ENCODE assay signal across 12 mouse cellular contexts in the genomic region with DNA sequence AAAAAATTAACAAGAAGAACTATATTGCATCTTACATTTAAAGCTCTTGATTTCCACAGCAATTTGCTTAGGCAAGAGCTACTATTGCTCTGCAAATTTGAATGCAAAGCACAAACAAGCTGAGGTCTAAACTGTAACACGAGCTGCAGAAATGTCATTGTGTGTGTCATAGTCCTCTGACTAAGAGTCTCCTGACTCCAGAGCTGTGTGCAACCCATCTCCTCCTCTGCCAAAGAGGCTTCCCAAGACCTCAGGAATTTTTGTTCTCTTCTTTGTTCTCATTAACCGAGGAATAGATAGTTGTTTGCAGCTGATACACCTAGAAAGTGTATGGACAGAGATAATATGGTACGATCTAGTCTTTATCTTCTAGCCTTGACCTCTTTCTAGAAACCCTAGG. TPM values are rescaled to one million over a fixed set of nuclear protein-coding genes. Genes with fewer than 3 reads are reported as not detected.
DNase-seq lines count a peak whose midpoint lies in the region; ATAC-seq and TF ChIP-seq lines count a peak whose summit lies in the region.
"Had no signal": no experiment of that assay in that cellular context is flagged by ENCODE, and none has a peak within 500 bp of the region (broad histone marks: within the 10 kb centered on the region; RNA-seq: fewer than 3 reads in every experiment).

No protein-coding gene starts in this region.

- no peak overlapping the region for H3K27ac ChIP-seq in heart, embryonic 15.5 days
- H3K27ac ChIP-seq in macrophage, result peak overlapping the region; percentile 99

- H3K27me3 ChIP-seq in heart, embryonic 15.5 days, result no peaks in the 10 kb centered on the region
- no peaks in the 10 kb centered on the region for H3K27me3 ChIP-seq in C2C12 (ENCODE audit: control insufficient read depth, insufficient read depth, insufficient read length)
- H3K27me3 ChIP-seq: heart, embryonic 12.5 days had no signal

- H3K9ac ChIP-seq in heart, embryonic 15.5 days, result no peak overlapping the region
- H3K9ac ChIP-seq: heart, embryonic 12.5 days had no signal

- no peak for DNase-seq in heart, postnatal 36 days
- DNase-seq in adipocyte (ENCODE audit: low spot score), result peak; percentile 87
- no peak for DNase-seq in embryo, embryonic 10 days (ENCODE audit: low spot score)
- no peak for DNase-seq in layer of hippocampus, postnatal 25 days (ENCODE audit: extremely low spot score in 1 of 2, low spot score in 1 of 2)
- DNase-seq in layer of hippocampus, adult 11-12 months (ENCODE audit: low spot score), result no peak
- DNase-seq: cerebellum, adult 8-10 months; lung, postnatal 4 days; thymus, postnatal 36 days had no signal

- H3K9me3 ChIP-seq in heart, embryonic 15.5 days (replicated peaks), result no peaks in the 10 kb centered on the region
- H3K9me3 ChIP-seq: heart, embryonic 12.5 days had no signal

- TF ChIP-seq CTCF in C2C12 (IDR thresholded peaks at IDR 0.05; ENCODE audit: control insufficient read depth, insufficient read depth, insufficient read length), result no peak

- no peak overlapping the region for H3K4me3 ChIP-seq in heart, embryonic 15.5 days
- no peak overlapping the region for H3K4me3 ChIP-seq in C2C12 (ENCODE audit: insufficient read depth, poor library complexity, severe bottlenecking)
- H3K4me3 ChIP-seq in macrophage (ENCODE audit: inconsistent target), result no peak overlapping the region
- H3K4me3 ChIP-seq: heart, embryonic 12.5 days had no signal

- intact Hi-C loops in heart, postnatal 36 days (cut with DNase I), result loop anchor here (10.0 kb wide), 2 partner anchors 253 to 353 kb away; partner anchors contain the start of gene Memo1

- no peaks in the 10 kb centered on the region for H3K79me3 ChIP-seq in C2C12 (ENCODE audit: low read depth)

- 0 out of 2 replicates have a peak overlapping the region, but pooled peaks have one; percentile 7 for H3K4me2 ChIP-seq in heart, embryonic 15.5 days
- H3K4me2 ChIP-seq: heart, embryonic 12.5 days had no signal

- H3K4me1 ChIP-seq in heart, embryonic 15.5 days (replicated peaks), result peaks cover 4% of the 10 kb centered on the region; the same call in 1 of the 2 replicates
- H3K4me1 ChIP-seq: heart, embryonic 12.5 days had no signal

- H3ac ChIP-seq in C2C12 (ENCODE audit: control insufficient read depth, insufficient read length, low read depth), result no peak overlapping the region

- ATAC-seq in heart, embryonic 15.5 days (replicated peaks; ENCODE audit: insufficient number of reproducible peaks, insufficient read depth, low FRiP score, low read depth), result no peak

- no peaks in the 10 kb centered on the region for H3K79me2 ChIP-seq in C2C12 (ENCODE audit: control insufficient read depth, insufficient read depth)
- peaks cover 68% of the 10 kb centered on the region for H3K79me2 ChIP-seq in macrophage (ENCODE audit: inconsistent target)

- H3K36me3 ChIP-seq in heart, embryonic 15.5 days, result no peaks in the 10 kb centered on the region
- H3K36me3 ChIP-seq in C2C12 (ENCODE audit: control insufficient read depth, insufficient read depth), result no peaks in the 10 kb centered on the region
- peaks cover 49% of the 10 kb centered on the region for H3K36me3 ChIP-seq in macrophage (ENCODE audit: inconsistent target)
- H3K36me3 ChIP-seq: heart, embryonic 12.5 days had no signal

- 50% methylated on average over 3 of the region's 3 CpGs for WGBS in heart, embryonic 15.5 days
- 42% methylated on average over 3 of the region's 3 CpGs for WGBS in macrophage (ENCODE audit: missing documents)

TF ChIP-seq in C2C12, 6 proteins besides CTCF, POLR2A, EP300 and RAD21:
- TF ChIP-seq MYOD1 (IDR thresholded peaks at IDR 0.05; ENCODE audit: control insufficient read depth, insufficient read length, low read depth) (no peak), MYOG (IDR thresholded peaks at IDR 0.05; ENCODE audit: control insufficient read depth, extremely low read depth, insufficient read length) (no peak), FOSL1 (IDR thresholded peaks at IDR 0.05; ENCODE audit: insufficient read depth, low read length, poor library complexity, severe bottlenecking) (peak; percentile 70), MAX (IDR thresholded peaks at IDR 0.05) (peak; percentile 51), CEBPB (IDR thresholded peaks at IDR 0.05; ENCODE audit: low read depth) (peak; percentile 58)

RNA-seq across cellular contexts. Expression of gene Xdh, which starts 8.2 kb away (rescaled TPM):
- polyA plus RNA-seq in heart, embryonic 15.5 days (2015; fragmentation: Nextera tagmentation; extraction: Ambion mirVana), result 2.0 TPM in 2 replicates
- 100 to 1,000 TPM; 104 to 189 TPM for total RNA-seq in heart, postnatal 36 days (2021)
- polyA plus RNA-seq in C2C12 (2012; fragmentation: generic; extraction: Trizol) (0.33 TPM), macrophage (2018) (183 to 281 TPM (median 265 TPM) in 3 replicates)
- 1,000 to 10,000 TPM; 1,375 to 3,744 (median 2,180) TPM for total RNA-seq in macrophage (2018; cell fraction: chromatin; rRNA removed)
- 100 to 1,000 TPM; 137 to 252 (median 189) TPM for total RNA-seq in macrophage (2018; cell fraction: cytosol; rRNA removed)
- 1,000 to 10,000 TPM in 7 of 26 experiments, 100 to 1,000 TPM in 19; 475 to 1,395 (median 872) TPM for total RNA-seq in macrophage (2018; cell fraction: nucleus; rRNA removed)
- total RNA-seq in layer of hippocampus, postnatal 25 days (2021), result 1 to 10 TPM; 3.1 to 4.6 TPM

Comparison
In these comparisons a context has a peak if more than half of its experiments do, and no peak if none do; other contexts are left out.
1. RNA of gene Xdh, which starts 8.2 kb away (polyA plus RNA-seq): 183 to 281 TPM in macrophage; 2.0 TPM in heart, embryonic 15.5 days and 0.33 TPM in C2C12 (single experiment); every median in the first group is over 10 times any median in the second.